Mouse (Mus musculus): ENCODE measurements around the gene Cysltr2.

Gene Cysltr2

GRCm38 (mm10) chr14:72983456-72983855 is 65.5 kb downstream of the Cysltr2 start:
- peak; percentile 54 for DNase-seq

DNA sequence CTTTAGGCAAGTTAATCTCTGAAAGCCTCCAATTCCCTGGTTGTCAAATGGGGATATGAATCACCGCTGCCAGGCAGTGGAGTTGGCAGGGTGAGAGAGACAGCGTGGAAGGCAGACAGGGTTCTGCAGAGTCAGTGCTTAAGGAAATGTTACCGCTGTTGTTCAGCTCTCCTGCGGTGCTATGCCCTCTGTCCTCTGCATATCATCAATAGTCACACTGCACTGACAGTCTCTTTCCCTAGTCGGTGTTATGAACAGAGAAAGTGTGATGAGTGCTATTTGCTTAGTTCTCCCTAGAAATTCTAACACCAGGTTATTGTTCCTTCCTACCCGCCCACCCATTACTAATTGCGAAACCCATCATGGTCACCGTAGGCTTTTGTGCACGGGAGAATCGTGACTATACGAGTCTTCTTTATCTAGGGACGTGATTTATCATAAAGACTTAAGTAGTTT is 65.9 kb downstream of the Cysltr2 start:
- no peak for DNase-seq

DNA sequence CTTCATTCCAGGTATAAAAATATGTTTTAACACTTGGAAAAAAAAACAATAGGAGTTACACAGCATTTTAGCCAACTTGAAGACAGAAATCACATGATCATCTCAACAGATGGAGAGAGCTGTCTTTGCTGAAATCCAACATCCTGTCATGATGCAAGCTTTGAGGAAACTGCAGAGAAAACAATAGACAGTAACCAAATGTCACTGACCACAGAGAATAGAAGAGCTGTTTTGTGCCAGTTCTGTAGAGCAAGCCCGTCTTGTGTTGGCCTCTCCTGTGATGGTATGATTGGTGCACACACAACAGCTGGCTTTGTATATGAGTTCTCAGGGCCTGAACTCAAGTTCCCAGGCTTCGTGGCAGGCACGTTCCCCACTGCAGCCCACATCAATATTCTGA is 68.2 kb downstream of the Cysltr2 start:
- no peak for DNase-seq

GRCm38 (mm10) chr14:72980106-72980505 is 68.8 kb downstream of the Cysltr2 start:
- no peak for DNase-seq

- DNase-seq, result no peak
These were observed 72.8 kb downstream of the Cysltr2 start for GRCm38 (mm10) chr14:72976111-72976510.
